Mouse (Mus musculus): ENCODE data around the gene Galns.
A peak's percentile ranks its signal among the peaks of the same experiment; 100 is the strongest.
"Not testable (repeated sequence)": the region's sequence is repeated elsewhere in the genome, so short reads cannot be mapped to it uniquely, and the experiment has no call there.

The Galns gene

GRCm38 (mm10) chr8:122593240-122593639 lies 18.0 kb downstream of the Galns start:
- DNase-seq (ENCODE audit: low read depth), result peak; percentile 85

- no peak for DNase-seq (ENCODE audit: low read depth)
Measured at GRCm38 (mm10) chr8:122586749-122587148, 24.5 kb downstream of the Galns start.

- no peak for DNase-seq (ENCODE audit: low read depth)
Measured at GRCm38 (mm10) chr8:122586171-122586570, 25.1 kb downstream of the Galns start.

GRCm38 (mm10) chr8:122585411-122585891 lies 25.8 kb downstream of the Galns start:
- DNase-seq (ENCODE audit: low read depth), result peak; percentile 92

GRCm38 (mm10) chr8:122584981-122585380 lies 26.3 kb downstream of the Galns start:
- no peak for DNase-seq (ENCODE audit: low read depth)

GRCm38 (mm10) chr8:122580926-122581325 lies 30.3 kb downstream of the Galns start:
- no peak for DNase-seq (ENCODE audit: low read depth)

- no peak for DNase-seq (ENCODE audit: low read depth)
Measured at GRCm38 (mm10) chr8:122579196-122579595, 32.1 kb downstream of the Galns start.

- DNase-seq (ENCODE audit: low read depth), result no peak
Measured at GRCm38 (mm10) chr8:122577116-122577515, 34.1 kb downstream of the Galns start.

GRCm38 (mm10) chr8:122576648-122577022 lies 34.6 kb downstream of the Galns start, which contains the start of gene Aprt:
Gene Aprt, minus strand, starts transcription at chr8:122576909.
- peak; percentile 95 for DNase-seq (ENCODE audit: low read depth)

GRCm38 (mm10) chr8:122575735-122576647 lies 35.3 kb downstream of the Galns start:
- DNase-seq (ENCODE audit: low read depth), result peak; percentile 56

- DNase-seq (ENCODE audit: low read depth), result no peak
Measured at GRCm38 (mm10) chr8:122575286-122575685, 36.0 kb downstream of the Galns start.

- peak; percentile 51 for DNase-seq (ENCODE audit: low read depth)
Measured at GRCm38 (mm10) chr8:122574667-122575251, 36.5 kb downstream of the Galns start.

- DNase-seq (ENCODE audit: low read depth), result peak; percentile 30
Measured at GRCm38 (mm10) chr8:122574264-122574663, 37.0 kb downstream of the Galns start.

- DNase-seq (ENCODE audit: low read depth), result no peak
Measured at GRCm38 (mm10) chr8:122573577-122573976, 37.7 kb downstream of the Galns start.

- DNase-seq (ENCODE audit: low read depth), result not testable (repeated sequence)
Measured at GRCm38 (mm10) chr8:122573176-122573575, 38.1 kb downstream of the Galns start.

GRCm38 (mm10) chr8:122572751-122573150 lies 38.5 kb downstream of the Galns start:
- DNase-seq (ENCODE audit: low read depth), result no peak

GRCm38 (mm10) chr8:122571750-122572267 lies 39.5 kb downstream of the Galns start:
- no peak for DNase-seq (ENCODE audit: low read depth)

- DNase-seq (ENCODE audit: low read depth), result no peak
Measured at GRCm38 (mm10) chr8:122571153-122571552, 40.1 kb downstream of the Galns start.

GRCm38 (mm10) chr8:122569996-122570395 lies 41.3 kb downstream of the Galns start:
- DNase-seq (ENCODE audit: low read depth), result no peak

GRCm38 (mm10) chr8:122569329-122569728 lies 41.9 kb downstream of the Galns start:
- DNase-seq (ENCODE audit: low read depth), result peak; percentile 53

- DNase-seq (ENCODE audit: low read depth), result peak; percentile 76
Measured at GRCm38 (mm10) chr8:122568881-122569309, 42.4 kb downstream of the Galns start.

GRCm38 (mm10) chr8:122568109-122568504 lies 43.2 kb downstream of the Galns start:
- DNase-seq (ENCODE audit: low read depth), result no peak
